Mouse (Mus musculus) subcutaneous adipose tissue, adult 2 months (tissue): Measurements from ENCODE around the gene Gm21973. TPM values are rescaled to one million over a fixed set of nuclear protein-coding genes. Genes with fewer than 3 reads are reported as not detected.

Experiments
- polyA plus RNA-seq: library from polyadenylated mRNA; depleted of rRNA; stranded (reverse); fragments of >200 nt; gene quantifications from 2 replicates; pipeline ENCODE4 v1.2.3, GENCODE M21; 2012; ENCODE audit warnings: low replicate concordance; rRNA removed

Gm21973 gene
- polyA plus RNA-seq = not detected in 2 replicates

GRCm38 (mm10) chr15:10325080-10325479 lies at the start of gene Gm21973:
TSS of gene Gm21973 (plus strand) at chr15:10325380.

GRCm38 (mm10) chr15:10358039-10358948 lies 33.1 kb downstream of the Gm21973 start, which contains the start of gene Agxt2:
TSS of gene Agxt2 (plus strand) at chr15:10358532.

Other genes starting within 250 kb of the Gm21973 start
- 3.0 and 6.9 TPM in 2 replicates for gene Prlr, start 148.1 kb upstream of the Gm21973 start, polyA plus RNA-seq
- gene Agxt2, start 33.2 kb downstream of the Gm21973 start, polyA plus RNA-seq = 0.14 TPM in 1 of 2 replicates, not detected in the other
- gene Dnajc21, start 145.1 kb downstream of the Gm21973 start, polyA plus RNA-seq = 1.0 and 1.7 TPM in 2 replicates
- gene Brix1, start 160.6 kb downstream of the Gm21973 start, polyA plus RNA-seq = 2.1 and 3.8 TPM in 2 replicates
- gene Rad1, start 160.6 kb downstream of the Gm21973 start, polyA plus RNA-seq = 6.2 and 12.5 TPM in 2 replicates
- not detected in 2 replicates for gene Ttc23l, start 233.3 kb downstream of the Gm21973 start, polyA plus RNA-seq